Mouse (Mus musculus): ENCODE data around the gene Mrpl22. TPM values are rescaled to one million over a fixed set of nuclear protein-coding genes. Genes with fewer than 3 reads are reported as not detected.
A peak's percentile ranks its signal among the peaks of the same experiment; 100 is the strongest.
"Not testable (repeated sequence)": the region's sequence is repeated elsewhere in the genome, so short reads cannot be mapped to it uniquely, and the experiment has no call there.

The Mrpl22 gene
- polyA plus RNA-seq, 1 experiment from 2014 or later, result 112 TPM

GRCm38 (mm10) chr11:58214391-58215048 is 43.1 kb downstream of the Mrpl22 start:
- Histone ChIP-seq H3K4me3 (ENCODE audit: low read length) (peak overlapping the region; percentile 77), H3K4me2 (ENCODE audit: low read depth, low read length) (peak overlapping the region; percentile 80), H3K4me1 (ENCODE audit: control insufficient read depth, insufficient read depth, low read length) (peaks cover 22% of the 10 kb centered on the region), H3K36me3 (ENCODE audit: control insufficient read depth, insufficient read depth) (no peaks in the 10 kb centered on the region), H3K27me3 (ENCODE audit: control insufficient read depth, insufficient read depth, low read length) (no peaks in the 10 kb centered on the region), H3K9ac (ENCODE audit: low read length) (peak overlapping the region; percentile 82), H3K27ac (ENCODE audit: low read length) (peak overlapping the region; percentile 66), H3K9me3 (replicated peaks; ENCODE audit: control insufficient read depth, low read length) (no peaks in the 10 kb centered on the region)
- ATAC-seq (replicated peaks; ENCODE audit: extremely low read depth, insufficient read depth, low FRiP score), result peak; percentile 74
- 21% methylated on average over 17 of the region's 17 CpGs for WGBS

- WGBS, result 13% methylated on average over 1 of the region's 3 CpGs
- H3K4me3 ChIP-seq (ENCODE audit: low read length), result peak overlapping the region; percentile 77
- ATAC-seq (replicated peaks; ENCODE audit: extremely low read depth, insufficient read depth, low FRiP score); H3K27ac ChIP-seq (ENCODE audit: low read length); H3K36me3 ChIP-seq (ENCODE audit: control insufficient read depth, insufficient read depth); H3K9me3 ChIP-seq (replicated peaks; ENCODE audit: control insufficient read depth, low read length); H3K27me3 ChIP-seq (ENCODE audit: control insufficient read depth, insufficient read depth, low read length): not testable (repeated sequence)
- H3K9ac ChIP-seq (ENCODE audit: low read length), result peak overlapping the region; percentile 82
- peaks cover 22% of the 10 kb centered on the region for H3K4me1 ChIP-seq (ENCODE audit: control insufficient read depth, insufficient read depth, low read length)
- H3K4me2 ChIP-seq (ENCODE audit: low read depth, low read length), result peak overlapping the region; percentile 80
Observed at GRCm38 (mm10) chr11:58215049-58215430, 43.6 kb downstream of the Mrpl22 start.

- WGBS, result 73% methylated on average over 5 of the region's 5 CpGs
Observed at GRCm38 (mm10) chr11:58215814-58216213, 44.4 kb downstream of the Mrpl22 start.

DNA sequence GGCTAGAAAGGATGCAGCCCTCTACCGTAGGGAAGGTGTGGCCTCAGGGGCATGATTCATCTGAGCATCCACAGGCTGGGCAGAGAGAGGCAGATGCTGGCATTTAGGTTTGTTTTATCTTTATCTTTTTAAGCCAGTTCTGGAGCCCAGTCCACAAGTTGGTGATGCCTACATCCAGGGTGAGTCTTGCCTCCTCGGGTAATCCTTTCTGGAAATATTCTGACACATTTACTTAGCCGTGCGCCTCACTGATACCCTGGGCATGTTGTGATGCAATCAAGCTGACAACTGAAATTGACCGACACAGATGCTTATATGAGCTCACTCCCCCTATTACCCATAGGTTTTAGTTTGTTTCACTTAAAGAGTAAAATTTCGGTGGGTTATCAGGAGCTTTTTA is 45.4 kb downstream of the Mrpl22 start:
- H3K4me2 ChIP-seq (ENCODE audit: low read depth, low read length), result no peak overlapping the region
- no peaks in the 10 kb centered on the region for H3K36me3 ChIP-seq (ENCODE audit: control insufficient read depth, insufficient read depth)
- H3K27ac ChIP-seq (ENCODE audit: low read length), result no peak overlapping the region
- no peak overlapping the region for H3K4me3 ChIP-seq (ENCODE audit: low read length)
- H3K9ac ChIP-seq (ENCODE audit: low read length), result no peak overlapping the region
- H3K9me3 ChIP-seq (replicated peaks; ENCODE audit: control insufficient read depth, low read length), result no peaks in the 10 kb centered on the region
- H3K4me1 ChIP-seq (ENCODE audit: control insufficient read depth, insufficient read depth, low read length), result peaks cover 12% of the 10 kb centered on the region
- H3K27me3 ChIP-seq (ENCODE audit: control insufficient read depth, insufficient read depth, low read length), result no peaks in the 10 kb centered on the region
- ATAC-seq (replicated peaks; ENCODE audit: extremely low read depth, insufficient read depth, low FRiP score), result no peak
- WGBS, result 79% methylated on average over 6 of the region's 6 CpGs

More at GRCm38 (mm10) chr11:58215814-58216213, 44.4 kb downstream of the Mrpl22 start:
- ATAC-seq (replicated peaks; ENCODE audit: extremely low read depth, insufficient read depth, low FRiP score), result no peak
- Histone ChIP-seq H3K36me3 (ENCODE audit: control insufficient read depth, insufficient read depth) (no peaks in the 10 kb centered on the region), H3K27me3 (ENCODE audit: control insufficient read depth, insufficient read depth, low read length) (no peaks in the 10 kb centered on the region), H3K4me2 (ENCODE audit: low read depth, low read length) (peak overlapping the region; percentile 8), H3K9ac (ENCODE audit: low read length) (no peak overlapping the region), H3K4me3 (ENCODE audit: low read length) (no peak overlapping the region), H3K27ac (ENCODE audit: low read length) (no peak overlapping the region), H3K9me3 (replicated peaks; ENCODE audit: control insufficient read depth, low read length) (no peaks in the 10 kb centered on the region), H3K4me1 (ENCODE audit: control insufficient read depth, insufficient read depth, low read length) (peaks cover 22% of the 10 kb centered on the region)

- no peak overlapping the region for H3K9ac ChIP-seq (ENCODE audit: low read length)
- H3K9me3 ChIP-seq (replicated peaks; ENCODE audit: control insufficient read depth, low read length), result no peaks in the 10 kb centered on the region
- H3K4me2 ChIP-seq (ENCODE audit: low read depth, low read length), result no peak overlapping the region
- H3K36me3 ChIP-seq (ENCODE audit: control insufficient read depth, insufficient read depth), result no peaks in the 10 kb centered on the region
- ATAC-seq (replicated peaks; ENCODE audit: extremely low read depth, insufficient read depth, low FRiP score), result peak; percentile 34; the same call in 1 of the 2 replicates
- WGBS, result 9% methylated on average over 4 of the region's 4 CpGs
- no peak overlapping the region for H3K4me3 ChIP-seq (ENCODE audit: low read length)
- peak overlapping the region; percentile 66 for H3K27ac ChIP-seq (ENCODE audit: low read length)
- peaks cover 19% of the 10 kb centered on the region for H3K4me1 ChIP-seq (ENCODE audit: control insufficient read depth, insufficient read depth, low read length)
- H3K27me3 ChIP-seq (ENCODE audit: control insufficient read depth, insufficient read depth, low read length), result no peaks in the 10 kb centered on the region
Observed at GRCm38 (mm10) chr11:58223751-58224150, 52.3 kb downstream of the Mrpl22 start.

DNA sequence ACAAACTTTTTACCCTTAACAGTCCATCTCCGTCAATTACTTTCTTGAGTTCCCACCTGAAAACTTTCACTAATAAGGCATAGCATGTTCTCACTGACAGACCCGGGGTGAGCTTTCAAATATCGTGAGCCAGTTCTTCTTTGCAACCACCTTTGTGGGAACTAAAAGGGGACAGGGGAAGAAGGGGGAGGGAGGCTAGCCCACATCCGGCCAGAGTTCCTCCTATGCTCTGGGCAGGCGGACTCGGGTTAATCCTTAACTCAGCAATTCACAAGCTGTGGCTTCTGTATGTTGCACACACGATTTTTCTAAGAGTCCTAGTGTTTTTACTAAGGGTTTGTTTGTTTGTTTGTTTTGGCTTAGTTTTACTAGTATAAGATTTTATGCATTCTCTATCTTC is 52.9 kb downstream of the Mrpl22 start:
- no peak for ATAC-seq (replicated peaks; ENCODE audit: extremely low read depth, insufficient read depth, low FRiP score)
- no peaks in the 10 kb centered on the region for H3K9me3 ChIP-seq (replicated peaks; ENCODE audit: control insufficient read depth, low read length)
- WGBS, result 49% methylated on average over 7 of the region's 7 CpGs
- no peaks in the 10 kb centered on the region for H3K36me3 ChIP-seq (ENCODE audit: control insufficient read depth, insufficient read depth)
- H3K4me2 ChIP-seq (ENCODE audit: low read depth, low read length), result no peak overlapping the region
- peaks cover 19% of the 10 kb centered on the region for H3K4me1 ChIP-seq (ENCODE audit: control insufficient read depth, insufficient read depth, low read length)
- no peak overlapping the region for H3K9ac ChIP-seq (ENCODE audit: low read length)
- no peaks in the 10 kb centered on the region for H3K27me3 ChIP-seq (ENCODE audit: control insufficient read depth, insufficient read depth, low read length)
- H3K4me3 ChIP-seq (ENCODE audit: low read length), result no peak overlapping the region
- peak overlapping the region; percentile 66 for H3K27ac ChIP-seq (ENCODE audit: low read length)

DNA sequence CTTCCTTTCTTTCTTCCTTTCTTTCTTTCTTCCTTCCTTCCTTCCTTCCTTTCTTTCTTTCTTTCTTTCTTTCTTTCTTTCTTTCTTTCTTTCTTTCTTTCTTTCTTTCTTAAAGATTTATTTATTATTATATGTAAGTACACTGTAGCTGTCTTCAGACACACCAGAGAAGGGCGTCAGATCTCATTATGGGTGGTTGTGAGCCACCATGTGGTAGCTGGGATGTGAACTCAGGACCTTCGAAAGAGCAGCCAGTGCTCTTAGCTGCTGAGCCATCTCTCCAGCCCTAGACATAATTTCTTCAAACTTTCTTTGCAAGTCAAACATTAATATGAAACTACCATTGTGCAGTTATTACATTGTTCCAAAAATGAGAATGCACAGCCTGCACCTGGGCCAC is 53.4 kb downstream of the Mrpl22 start:
- H3K27ac ChIP-seq (ENCODE audit: low read length); H3K4me3 ChIP-seq (ENCODE audit: low read length); H3K4me2 ChIP-seq (ENCODE audit: low read depth, low read length); H3K27me3 ChIP-seq (ENCODE audit: control insufficient read depth, insufficient read depth, low read length); H3K9ac ChIP-seq (ENCODE audit: low read length); ATAC-seq (replicated peaks; ENCODE audit: extremely low read depth, insufficient read depth, low FRiP score); H3K36me3 ChIP-seq (ENCODE audit: control insufficient read depth, insufficient read depth); H3K9me3 ChIP-seq (replicated peaks; ENCODE audit: control insufficient read depth, low read length): not testable (repeated sequence)
- WGBS, result 74% methylated on average over 2 of the region's 2 CpGs
- H3K4me1 ChIP-seq (ENCODE audit: control insufficient read depth, insufficient read depth, low read length), result peaks cover 19% of the 10 kb centered on the region

GRCm38 (mm10) chr11:58225655-58226054 is 54.2 kb downstream of the Mrpl22 start:
- Histone ChIP-seq H3K27me3 (ENCODE audit: control insufficient read depth, insufficient read depth, low read length) (no peaks in the 10 kb centered on the region), H3K4me1 (ENCODE audit: control insufficient read depth, insufficient read depth, low read length) (peaks cover 19% of the 10 kb centered on the region), H3K9ac (ENCODE audit: low read length) (no peak overlapping the region), H3K4me3 (ENCODE audit: low read length) (no peak overlapping the region), H3K36me3 (ENCODE audit: control insufficient read depth, insufficient read depth) (no peaks in the 10 kb centered on the region), H3K27ac (ENCODE audit: low read length) (0 out of 2 replicates have a peak overlapping the region, but pooled peaks have one; percentile 50), H3K9me3 (replicated peaks; ENCODE audit: control insufficient read depth, low read length) (no peaks in the 10 kb centered on the region), H3K4me2 (ENCODE audit: low read depth, low read length) (peak overlapping the region; percentile 47; the same call in 1 of the 2 replicates)
- WGBS, result 7% methylated on average over 5 of the region's 5 CpGs
- peak; percentile 59; the same call in 1 of the 2 replicates for ATAC-seq (replicated peaks; ENCODE audit: extremely low read depth, insufficient read depth, low FRiP score)

DNA sequence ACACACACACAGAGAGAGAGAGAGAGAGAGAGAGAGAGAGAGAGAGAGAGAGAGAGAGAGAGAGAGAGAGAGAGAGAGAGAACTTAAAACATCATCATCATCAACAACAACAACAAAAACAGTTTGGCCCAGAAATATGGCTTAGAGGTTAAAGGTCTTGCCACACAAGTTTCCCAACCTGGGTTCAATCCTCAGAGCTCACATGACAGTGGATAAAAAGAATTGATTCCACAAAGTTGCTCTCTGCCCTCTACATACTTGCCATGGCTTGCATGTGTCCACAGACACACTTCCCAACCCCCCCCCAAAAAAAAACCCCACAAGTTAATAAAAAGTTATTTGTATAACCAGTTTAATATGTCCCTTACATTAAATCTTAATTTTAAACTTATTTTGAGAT is 55.0 kb downstream of the Mrpl22 start:
- H3K4me1 ChIP-seq (ENCODE audit: control insufficient read depth, insufficient read depth, low read length), result peaks cover 19% of the 10 kb centered on the region
- H3K27me3 ChIP-seq (ENCODE audit: control insufficient read depth, insufficient read depth, low read length), result no peaks in the 10 kb centered on the region
- no peak overlapping the region for H3K9ac ChIP-seq (ENCODE audit: low read length)

More for the DNA sequence above, 55.0 kb downstream of the Mrpl22 start:
- Histone ChIP-seq H3K4me3 (ENCODE audit: low read length) (no peak overlapping the region), H3K4me2 (ENCODE audit: low read depth, low read length) (no peak overlapping the region), H3K36me3 (ENCODE audit: control insufficient read depth, insufficient read depth) (no peaks in the 10 kb centered on the region), H3K27ac (ENCODE audit: low read length) (no peak overlapping the region), H3K9me3 (replicated peaks; ENCODE audit: control insufficient read depth, low read length) (no peaks in the 10 kb centered on the region)
- ATAC-seq (replicated peaks; ENCODE audit: extremely low read depth, insufficient read depth, low FRiP score), result no peak

Data from heart, embryonic 16.5 days (tissue).